Mouse (Mus musculus) megakaryocyte, embryonic 14.5 days (primary cell): Measurements from ENCODE around the gene Parva.

Experiments used
- FLI1 ChIP-seq: IDR thresholded peaks from 2 replicates; pipeline ENCODE4 v1.6.1; 2012; ENCODE audit warnings: low read length, inconsistent platforms, mixed read lengths
- GATA1 ChIP-seq: IDR thresholded peaks from 3 replicates; pipeline ENCODE4 v1.6.1; 2012; ENCODE audit warnings: mixed read lengths, low read length, inconsistent platforms, borderline replicate concordance

DNA sequence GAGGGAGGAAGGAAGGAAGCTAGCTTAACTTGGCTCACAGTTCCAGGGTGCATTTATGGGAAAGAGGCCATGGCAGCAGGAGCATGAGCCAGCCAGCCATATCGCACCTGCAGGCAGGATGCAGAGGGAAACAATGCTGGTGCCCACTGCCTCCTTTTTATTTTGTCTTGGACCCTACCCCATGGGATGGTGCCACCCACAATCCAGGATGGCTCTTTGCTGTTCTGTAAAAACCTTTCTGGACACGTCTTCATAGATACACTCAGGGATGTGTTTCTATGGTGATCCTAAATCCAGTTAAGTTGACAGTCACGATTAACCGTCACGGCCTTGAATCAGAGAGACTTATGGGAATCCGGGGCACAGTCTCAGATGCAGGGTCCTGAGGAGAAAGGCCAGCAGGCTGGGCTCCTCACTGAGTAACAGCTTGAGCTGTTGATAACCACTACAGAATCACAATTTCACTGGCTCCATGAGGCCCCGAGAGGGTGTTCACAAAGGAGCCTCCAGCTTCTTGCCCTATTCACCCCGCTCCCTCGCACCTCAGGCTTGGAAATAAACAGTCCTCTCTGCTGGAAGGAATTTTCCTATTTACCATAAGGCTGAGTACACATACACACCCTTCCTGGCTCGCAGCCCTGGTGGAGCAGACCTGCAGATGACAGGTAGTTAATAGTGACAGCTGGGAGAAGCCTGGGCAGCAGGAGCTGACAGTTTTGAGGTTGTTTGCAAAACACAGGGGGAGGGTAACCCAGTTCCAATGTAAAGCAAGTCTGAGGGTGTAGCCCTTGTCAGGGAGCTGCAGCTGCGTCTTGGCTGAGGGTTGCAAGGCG, 17.1 kb downstream of the Parva start:
- TF ChIP-seq FLI1, result no peak
- no peak for TF ChIP-seq GATA1
